Mouse (Mus musculus) embryonic facial prominence, embryonic 10.5 days (tissue): ENCODE measurements around the gene Astn2. TPM values are rescaled to one million over a fixed set of nuclear protein-coding genes. Genes with fewer than 3 reads are reported as not detected.

Source experiments
- DNase-seq: peaks from one replicate; pipeline ENCODE4 v3.0.0-alpha.2; 2017; ENCODE audit warnings: low spot score
- H3K27ac ChIP-seq: fragments of 300-500 bp; sonication (generic); replicated peaks from 2 replicates; pipeline ENCODE4 v1.5.1; 2016; ENCODE audit warnings: mild to moderate bottlenecking
- H3K27me3 ChIP-seq: fragments of 300-500 bp; sonication (generic); replicated peaks from 2 replicates; pipeline ENCODE4 v1.6.1; 2016; ENCODE audit warnings: low read depth, mild to moderate bottlenecking; ENCODE audit not compliant: poor library complexity, severe bottlenecking
- H3K36me3 ChIP-seq: fragments of 300-500 bp; sonication (generic); replicated peaks from 2 replicates; pipeline ENCODE4 v1.6.1; 2016; ENCODE audit warnings: mild to moderate bottlenecking, moderate library complexity
- H3K4me1 ChIP-seq: fragments of 300-500 bp; sonication (generic); 2 replicates; pipeline ENCODE4 v1.6.1; 2016
- H3K4me3 ChIP-seq: fragments of 300-500 bp; sonication (generic); 2 replicates; pipeline ENCODE4 v1.5.1; 2016; ENCODE audit warnings: mild to moderate bottlenecking, moderate library complexity
- H3K9me3 ChIP-seq: fragments of 300-500 bp; sonication (generic); 2 replicates; pipeline ENCODE4 v1.6.1; 2016; ENCODE audit warnings: mild to moderate bottlenecking
- WGBS: fragments of 180-500 bp; shearing (Covaris S2); methylation state at CpG from one replicate; pipeline ENCODE4 v1.1.7; 2016; 5-methylcytosine and 5-hydroxymethylcytosine counted together
- polyA plus RNA-seq: library from polyadenylated mRNA; unstranded; fragments of >200 nt; fragmentation: Nextera tagmentation; extraction: Ambion mirVana; gene quantifications from 2 replicates; pipeline ENCODE4 v1.2.1, GENCODE M21; 2016

The Astn2 gene
- polyA plus RNA-seq, 1 experiment from 2014 or later, result 0.40 TPM

DNA sequence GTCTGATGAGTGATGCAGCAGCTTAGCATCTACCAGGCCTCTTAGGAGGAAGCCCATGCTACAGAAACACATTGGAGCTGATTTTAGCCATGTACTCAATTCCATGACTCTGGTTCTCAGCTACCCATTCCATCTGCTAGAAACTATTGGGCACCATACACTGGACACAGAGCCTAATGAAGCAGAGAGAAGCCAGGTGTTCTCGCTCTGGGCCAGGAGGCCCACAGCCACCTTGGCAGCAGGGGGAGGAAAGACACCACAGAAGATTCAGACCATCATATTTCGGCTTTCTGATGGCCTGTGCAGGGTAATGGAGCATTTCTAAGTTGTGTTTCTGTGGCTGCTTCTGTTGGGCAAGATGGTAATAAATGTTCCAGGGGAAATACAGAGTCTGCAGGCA lies 290.2 kb downstream of the Astn2 start:
- Histone ChIP-seq H3K4me3 (no peak overlapping the region), H3K4me1 (no peaks in the 10 kb centered on the region), H3K9me3 (no peaks in the 10 kb centered on the region), H3K27me3 (no peaks in the 10 kb centered on the region), H3K36me3 (no peaks in the 10 kb centered on the region), H3K27ac (no peak overlapping the region)
- WGBS, result 81% methylated on average over 2 of the region's 2 CpGs
- no peak for DNase-seq

DNA sequence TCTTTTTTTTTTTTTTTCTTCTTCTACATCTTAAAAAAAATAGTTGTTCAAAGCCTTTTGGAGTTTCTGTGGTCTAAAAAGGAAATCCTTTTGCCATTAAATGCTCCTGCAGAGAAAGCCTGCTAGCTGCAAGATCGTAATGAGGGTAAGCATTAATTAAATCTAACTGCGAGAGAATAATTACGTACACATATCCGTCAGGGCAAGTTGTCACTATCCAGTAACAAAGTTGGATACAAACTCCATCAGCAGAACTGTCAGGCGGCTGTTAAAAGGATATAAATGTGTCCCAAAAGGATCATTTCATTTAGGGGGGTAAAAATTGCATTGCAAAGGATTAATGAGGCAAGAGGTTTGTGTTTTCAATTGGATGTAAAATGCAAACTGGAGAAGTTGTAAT lies 302.4 kb downstream of the Astn2 start:
- Histone ChIP-seq H3K36me3 (no peaks in the 10 kb centered on the region), H3K9me3 (no peaks in the 10 kb centered on the region), H3K4me3 (no peak overlapping the region), H3K27ac (no peak overlapping the region), H3K4me1 (no peaks in the 10 kb centered on the region), H3K27me3 (no peaks in the 10 kb centered on the region)
- 64% methylated on average over 5 of the region's 5 CpGs for WGBS
- no peak for DNase-seq

DNA sequence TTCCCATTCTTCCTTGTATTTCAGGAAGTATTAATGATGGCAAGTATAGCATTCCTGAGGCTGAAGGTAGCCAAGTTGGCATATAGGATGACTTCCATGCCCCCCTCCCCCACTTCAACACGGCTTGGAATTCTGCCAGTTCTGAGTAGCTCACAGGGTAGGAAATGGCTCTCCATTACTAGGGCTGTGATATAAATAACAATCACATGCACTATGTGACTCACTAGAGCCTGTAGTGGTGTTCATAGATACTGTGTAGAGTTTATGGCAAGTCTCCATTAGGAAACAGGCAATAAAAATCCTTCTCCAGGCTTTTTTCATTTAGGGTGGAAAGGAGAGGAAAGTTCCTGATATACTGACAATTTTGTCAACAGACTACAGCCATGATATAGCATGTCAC lies 306.8 kb downstream of the Astn2 start:
- Histone ChIP-seq H3K9me3 (no peaks in the 10 kb centered on the region), H3K27me3 (no peaks in the 10 kb centered on the region), H3K27ac (no peak overlapping the region), H3K4me3 (no peak overlapping the region), H3K36me3 (no peaks in the 10 kb centered on the region), H3K4me1 (no peaks in the 10 kb centered on the region)
- WGBS, result 77% methylated on average over 1 of the region's 1 CpGs
- DNase-seq, result no peak

DNA sequence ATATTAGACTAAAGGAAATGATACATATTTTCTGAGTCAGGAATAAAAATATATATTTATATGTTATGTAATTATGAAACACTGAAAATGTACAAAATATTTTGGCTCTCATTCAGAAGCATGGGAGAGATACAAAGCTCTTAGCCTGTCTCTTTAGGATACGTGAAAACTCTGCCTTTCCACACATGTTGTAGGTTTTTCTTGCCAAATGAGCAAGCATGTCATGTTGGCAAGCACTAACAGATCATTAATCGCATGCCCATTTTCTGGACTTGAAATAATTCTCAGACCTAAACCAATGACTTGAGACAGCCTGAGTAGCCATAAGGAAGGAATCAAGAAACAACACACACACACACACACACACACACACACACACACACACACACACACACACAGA lies 308.3 kb downstream of the Astn2 start:
- H3K36me3 ChIP-seq, result no peaks in the 10 kb centered on the region
- H3K9me3 ChIP-seq, result no peaks in the 10 kb centered on the region
- no peak overlapping the region for H3K4me3 ChIP-seq
- WGBS, result 87% methylated on average over 2 of the region's 2 CpGs
- no peaks in the 10 kb centered on the region for H3K27me3 ChIP-seq
- no peak overlapping the region for H3K27ac ChIP-seq
- H3K4me1 ChIP-seq, result no peaks in the 10 kb centered on the region
- no peak for DNase-seq

DNA sequence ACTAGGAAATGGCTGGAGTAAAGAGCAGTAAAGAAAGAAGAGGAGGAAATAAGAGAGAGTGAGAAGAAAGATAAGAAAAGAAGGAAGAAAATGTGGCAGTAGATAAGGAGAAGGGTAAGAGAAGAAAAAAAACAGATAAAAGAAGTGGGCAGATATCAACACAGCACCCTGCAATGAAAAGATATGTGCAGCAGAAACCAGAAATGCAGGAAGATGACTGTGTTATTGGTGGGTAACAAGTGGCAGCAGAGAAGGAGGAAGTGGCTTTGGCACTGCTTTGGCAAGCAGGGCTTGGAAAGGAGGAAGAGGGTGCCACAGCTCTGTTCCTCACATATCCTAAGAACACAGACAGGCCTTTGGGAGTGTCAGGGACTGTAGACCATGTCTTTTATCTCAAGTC lies 347.2 kb downstream of the Astn2 start:
- DNase-seq, result no peak
- no peak overlapping the region for H3K4me3 ChIP-seq
- no peaks in the 10 kb centered on the region for H3K27me3 ChIP-seq
- no peaks in the 10 kb centered on the region for H3K36me3 ChIP-seq
- no peak overlapping the region for H3K27ac ChIP-seq
- no peaks in the 10 kb centered on the region for H3K4me1 ChIP-seq
- no peaks in the 10 kb centered on the region for H3K9me3 ChIP-seq

DNA sequence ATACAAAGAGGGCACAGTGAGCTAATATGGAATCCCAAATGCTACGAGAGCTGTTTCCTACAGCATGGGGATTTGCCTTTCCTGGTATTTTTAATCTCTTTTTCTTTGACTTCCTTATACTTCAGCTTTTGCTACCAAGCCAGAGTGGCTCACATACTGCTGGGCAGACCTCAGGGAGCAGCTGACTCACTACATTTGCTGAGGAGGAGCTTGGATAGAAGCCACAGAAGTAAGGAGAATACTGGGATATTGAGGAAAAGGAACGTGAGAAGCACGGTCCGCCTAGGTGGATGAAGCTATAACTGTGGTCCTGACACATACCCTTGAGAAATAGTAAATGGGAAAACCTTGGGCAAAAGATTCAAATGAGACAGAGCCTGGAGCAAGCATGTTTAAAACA lies 348.7 kb downstream of the Astn2 start:
- no peaks in the 10 kb centered on the region for H3K4me1 ChIP-seq
- no peaks in the 10 kb centered on the region for H3K9me3 ChIP-seq
- no peak for DNase-seq
- no peak overlapping the region for H3K4me3 ChIP-seq
- no peaks in the 10 kb centered on the region for H3K36me3 ChIP-seq
- H3K27ac ChIP-seq, result no peak overlapping the region
- WGBS, result 91% methylated on average over 4 of the region's 4 CpGs
- H3K27me3 ChIP-seq, result no peaks in the 10 kb centered on the region

DNA sequence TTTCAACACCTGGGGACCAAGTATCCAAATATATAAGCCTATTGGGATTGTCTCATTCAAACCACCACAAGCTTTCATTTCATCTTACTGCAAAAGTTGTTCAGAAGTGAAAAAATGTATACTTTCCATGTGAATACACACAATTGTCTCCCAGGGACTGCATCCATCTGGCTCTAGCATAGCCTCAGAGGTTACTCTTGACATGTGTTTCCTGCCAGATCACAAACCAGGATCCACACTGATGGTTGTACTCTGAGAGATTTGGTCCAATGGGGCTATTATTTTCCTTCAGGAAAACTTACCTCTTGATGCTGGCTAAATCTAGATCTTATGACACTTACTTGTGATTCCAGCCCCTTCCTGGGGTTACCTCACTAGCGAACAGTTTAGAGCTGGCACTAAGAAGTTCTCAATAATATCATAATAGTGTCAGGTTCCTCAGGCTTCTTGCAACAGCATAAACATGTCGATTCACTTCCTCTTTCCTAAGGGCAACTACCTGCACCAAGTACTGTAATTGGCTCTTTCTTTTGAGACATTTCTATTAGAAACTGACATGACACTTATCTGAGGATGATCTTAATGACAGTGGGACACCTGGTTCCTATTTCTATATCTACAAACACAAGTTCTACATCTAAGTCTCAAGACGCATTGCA lies 361.3 kb downstream of the Astn2 start:
- 88% methylated on average over 3 of the region's 3 CpGs for WGBS
- no peaks in the 10 kb centered on the region for H3K36me3 ChIP-seq
- H3K27me3 ChIP-seq, result no peaks in the 10 kb centered on the region
- H3K27ac ChIP-seq, result no peak overlapping the region
- no peaks in the 10 kb centered on the region for H3K4me1 ChIP-seq
- no peak for DNase-seq
- H3K4me3 ChIP-seq, result no peak overlapping the region
- no peaks in the 10 kb centered on the region for H3K9me3 ChIP-seq

DNA sequence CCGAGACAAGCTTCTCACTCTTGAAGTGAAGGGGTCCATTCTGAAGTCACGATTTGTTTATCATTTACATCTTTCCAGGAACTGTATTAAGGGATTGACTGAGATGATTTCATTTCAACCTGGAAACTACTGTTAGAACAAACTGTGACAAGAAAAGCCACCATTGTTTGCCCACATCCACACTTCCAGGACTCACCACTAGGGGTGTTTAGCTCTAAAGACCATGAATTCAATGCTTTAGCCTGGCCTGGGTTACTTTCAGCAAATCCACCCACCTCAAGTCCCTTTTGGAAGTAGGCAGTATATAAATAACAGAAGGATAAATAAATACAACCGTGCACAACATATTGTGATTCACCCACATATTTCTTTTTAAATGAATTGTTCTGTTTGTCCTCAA lies 370.6 kb downstream of the Astn2 start:
- Histone ChIP-seq H3K4me3 (no peak overlapping the region), H3K9me3 (no peaks in the 10 kb centered on the region), H3K36me3 (no peaks in the 10 kb centered on the region), H3K4me1 (peaks cover 4% of the 10 kb centered on the region; the same call in 1 of the 2 replicates), H3K27me3 (no peaks in the 10 kb centered on the region), H3K27ac (no peak overlapping the region)
- 73% methylated on average over 3 of the region's 3 CpGs for WGBS
- peak; percentile 21 for DNase-seq

DNA sequence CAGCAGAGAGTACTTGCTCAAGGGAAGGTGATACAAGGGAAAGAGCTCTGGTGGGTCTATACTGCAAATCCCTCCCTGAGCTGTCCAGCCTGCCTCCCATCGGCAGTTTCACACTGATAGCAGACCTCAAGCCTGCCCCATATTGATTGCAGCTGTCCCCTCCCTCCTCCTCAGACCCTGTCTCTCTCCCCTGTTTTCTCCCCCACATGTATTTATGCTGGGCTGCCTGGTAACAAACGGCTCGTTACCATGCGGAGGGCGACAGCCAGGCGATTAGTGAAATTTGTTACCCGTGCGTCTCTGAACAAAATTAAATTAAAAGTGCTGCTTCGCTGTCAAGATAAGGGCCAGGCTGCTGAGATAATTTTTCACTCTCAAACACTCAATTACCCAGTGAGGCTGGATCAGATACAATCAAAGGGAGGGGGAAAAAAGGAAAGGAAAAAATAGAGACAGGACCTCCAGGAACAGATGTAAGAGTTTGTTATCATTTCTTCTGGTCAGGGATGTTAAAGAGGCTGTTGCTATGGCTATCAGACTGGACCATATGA lies 373.0 kb downstream of the Astn2 start:
- H3K9me3 ChIP-seq, result no peaks in the 10 kb centered on the region
- H3K27me3 ChIP-seq, result no peaks in the 10 kb centered on the region
- WGBS, result 72% methylated on average over 9 of the region's 9 CpGs
- H3K4me1 ChIP-seq, result peaks cover 4% of the 10 kb centered on the region; the same call in 1 of the 2 replicates
- no peak overlapping the region for H3K4me3 ChIP-seq
- no peak overlapping the region for H3K27ac ChIP-seq
- H3K36me3 ChIP-seq, result no peaks in the 10 kb centered on the region
- peak; percentile 10 for DNase-seq

DNA sequence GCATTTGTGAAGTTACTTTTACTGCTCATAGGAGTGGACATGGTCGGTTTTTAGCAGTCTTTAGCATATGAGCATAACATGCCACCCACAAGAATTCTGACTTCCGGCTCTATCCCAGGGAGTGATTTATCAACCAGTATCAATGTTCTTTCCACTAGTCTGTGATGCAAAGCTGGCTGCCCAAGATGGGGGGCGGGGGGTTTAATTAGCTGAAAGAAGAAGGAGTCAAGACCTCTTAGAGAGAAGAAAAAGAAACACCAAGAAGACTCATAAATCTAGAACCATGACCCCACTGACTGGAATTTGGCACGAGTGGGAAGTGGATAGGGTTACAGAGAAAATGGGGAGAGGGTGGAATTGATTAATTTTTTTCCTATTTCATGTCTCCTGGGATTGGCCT lies 374.5 kb downstream of the Astn2 start:
- H3K4me3 ChIP-seq, result no peak overlapping the region
- H3K9me3 ChIP-seq, result no peaks in the 10 kb centered on the region
- H3K36me3 ChIP-seq, result no peaks in the 10 kb centered on the region
- H3K27me3 ChIP-seq, result no peaks in the 10 kb centered on the region
- peaks cover 13% of the 10 kb centered on the region for H3K4me1 ChIP-seq
- no peak for DNase-seq
- H3K27ac ChIP-seq, result no peak overlapping the region
- WGBS, result 77% methylated on average over 4 of the region's 4 CpGs

DNA sequence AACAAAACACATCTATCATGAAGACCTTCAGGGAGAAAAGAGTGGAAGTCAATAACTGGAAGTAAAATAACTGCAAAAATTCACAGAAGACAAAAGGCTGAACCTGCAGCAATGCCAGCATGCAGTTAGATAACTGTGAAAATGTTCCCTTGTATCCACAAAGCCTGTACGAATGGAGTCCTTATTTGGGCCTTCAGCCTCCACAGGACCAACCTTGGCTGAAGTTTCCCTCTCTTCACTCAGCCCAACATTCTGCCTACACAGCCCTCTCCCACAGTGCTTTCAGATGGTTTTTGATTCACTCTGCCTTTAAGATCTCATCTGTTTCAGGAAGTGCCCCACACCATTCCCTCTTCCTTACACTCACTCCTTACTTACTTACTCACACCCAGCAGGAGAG lies 376.5 kb downstream of the Astn2 start:
- 79% methylated on average over 1 of the region's 1 CpGs for WGBS
- H3K9me3 ChIP-seq, result no peaks in the 10 kb centered on the region
- H3K4me1 ChIP-seq, result peaks cover 14% of the 10 kb centered on the region
- no peak overlapping the region for H3K4me3 ChIP-seq
- no peak overlapping the region for H3K27ac ChIP-seq
- no peaks in the 10 kb centered on the region for H3K36me3 ChIP-seq
- no peaks in the 10 kb centered on the region; the same call in 1 of the 2 replicates for H3K27me3 ChIP-seq
- no peak for DNase-seq

DNA sequence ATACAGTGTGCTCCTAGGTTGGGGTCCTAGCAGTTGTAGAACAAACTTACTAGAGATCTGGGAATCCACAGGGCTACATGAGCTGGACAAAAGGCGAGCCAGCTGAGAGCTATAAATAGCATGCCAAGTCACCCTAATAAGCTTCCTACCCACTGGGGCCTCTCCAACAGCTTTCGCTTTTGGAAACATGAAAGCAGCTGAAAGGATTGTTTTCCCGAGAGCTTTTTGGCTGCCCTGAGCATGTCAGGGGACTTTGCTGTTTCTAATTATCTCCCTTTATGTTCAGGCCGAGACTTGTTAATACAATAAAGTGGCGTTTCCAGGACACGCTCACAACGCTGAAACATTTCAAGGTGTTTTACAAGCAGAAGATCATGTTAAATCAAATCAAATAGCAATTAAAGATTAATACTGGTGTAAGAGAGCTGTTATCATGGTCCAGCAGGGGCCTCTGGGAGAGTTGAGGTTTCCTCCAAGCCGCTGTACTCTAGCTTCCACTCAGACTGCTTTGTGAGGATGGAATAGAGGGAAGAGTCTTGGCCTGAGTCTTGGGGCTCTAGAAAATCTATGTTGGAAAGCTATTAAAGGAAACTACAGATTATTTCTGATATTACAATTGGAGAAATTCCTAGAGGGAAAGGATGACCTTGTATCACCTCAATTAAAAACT lies 378.9 kb downstream of the Astn2 start:
- peak overlapping the region; percentile 19; the same call in 1 of the 2 replicates for H3K27ac ChIP-seq
- H3K4me3 ChIP-seq, result no peak overlapping the region
- 15% methylated on average over 8 of the region's 8 CpGs for WGBS
- H3K36me3 ChIP-seq, result no peaks in the 10 kb centered on the region
- H3K4me1 ChIP-seq, result peaks cover 9% of the 10 kb centered on the region
- peak; percentile 44 for DNase-seq
- no peaks in the 10 kb centered on the region for H3K9me3 ChIP-seq
- H3K27me3 ChIP-seq, result no peaks in the 10 kb centered on the region; the same call in 1 of the 2 replicates

DNA sequence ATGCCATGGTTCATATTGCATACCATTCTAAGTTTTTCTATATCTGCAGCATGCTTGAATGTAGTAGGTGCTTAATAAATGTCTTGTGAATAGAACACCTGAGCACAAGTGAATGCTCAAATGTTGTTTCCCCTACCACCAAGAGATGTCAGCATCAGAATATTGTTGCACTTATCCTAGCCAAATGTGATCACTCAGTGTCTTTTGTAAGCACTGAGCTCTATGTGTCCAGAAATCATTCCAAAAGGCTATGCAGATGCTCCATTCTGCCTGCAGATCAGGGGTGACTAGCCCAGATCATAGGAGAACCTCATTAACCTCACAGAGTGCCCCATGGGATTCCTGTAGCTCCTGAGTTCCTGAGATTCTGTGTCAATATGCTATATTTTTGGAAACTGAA lies 401.5 kb downstream of the Astn2 start:
- H3K9me3 ChIP-seq, result no peaks in the 10 kb centered on the region
- DNase-seq, result no peak
- no peaks in the 10 kb centered on the region for H3K4me1 ChIP-seq
- no peak overlapping the region for H3K27ac ChIP-seq
- no peaks in the 10 kb centered on the region for H3K27me3 ChIP-seq
- no peak overlapping the region for H3K4me3 ChIP-seq
- no peaks in the 10 kb centered on the region for H3K36me3 ChIP-seq
